Mouse (Mus musculus) hindlimb bud, embryonic 11.5 days (tissue): ENCODE measurements at regions not wholly inside any gene's neighbourhood (a gene's known extent, or its start where the extent isn't known, plus 50 kb on each side); places are given as distances from the start of the nearest gene placed in this dataset.

Source experiments
- DNase-seq: peaks from one replicate; pipeline ENCODE4 v3.0.0-alpha.2; 2012; ENCODE audit warnings: low read depth, low spot score; ENCODE audit errors: extremely low spot score

DNA sequence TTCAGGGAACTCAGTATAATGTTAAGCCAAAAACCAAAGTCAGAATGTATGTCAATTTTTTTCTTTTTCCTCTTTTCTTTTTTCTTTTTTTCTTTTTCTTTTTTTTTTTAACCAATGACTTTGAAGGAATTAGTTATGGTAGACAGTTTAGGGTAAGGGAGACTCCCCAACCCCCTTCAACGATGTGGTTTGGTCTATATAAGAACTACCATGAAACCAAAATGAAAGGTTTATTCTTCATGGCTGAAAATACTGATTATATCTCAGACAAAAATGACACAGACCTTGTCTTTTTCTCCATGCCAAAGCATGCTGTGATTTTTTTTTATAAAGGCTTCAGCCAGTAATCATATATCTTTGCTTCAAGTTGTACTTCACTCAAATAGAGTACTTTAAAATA is 526.7 kb downstream of the Ptprc start:
- no peak for DNase-seq

DNA sequence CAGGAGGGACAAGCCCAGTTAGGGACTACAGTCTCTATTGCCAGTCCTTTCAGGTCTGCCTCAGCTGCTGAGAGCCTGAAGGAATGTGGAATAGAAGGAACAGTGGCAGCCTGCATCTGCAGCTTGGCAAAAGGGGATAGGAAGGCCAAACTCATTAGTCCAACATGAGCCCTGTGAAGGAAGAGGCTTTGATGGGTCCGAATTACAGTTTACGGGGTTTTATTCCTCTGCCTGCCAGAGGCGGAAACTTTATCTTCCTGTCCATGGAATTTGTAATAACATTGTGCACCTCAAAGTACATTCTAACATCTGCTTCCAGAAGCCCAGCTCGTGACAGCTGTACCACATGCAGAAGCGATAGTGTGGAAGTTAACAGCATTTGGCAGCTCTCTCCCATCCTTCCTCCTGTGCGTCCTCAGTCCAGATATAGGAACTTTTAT is 530.9 kb downstream of the Ptprc start:
- no peak for DNase-seq

DNA sequence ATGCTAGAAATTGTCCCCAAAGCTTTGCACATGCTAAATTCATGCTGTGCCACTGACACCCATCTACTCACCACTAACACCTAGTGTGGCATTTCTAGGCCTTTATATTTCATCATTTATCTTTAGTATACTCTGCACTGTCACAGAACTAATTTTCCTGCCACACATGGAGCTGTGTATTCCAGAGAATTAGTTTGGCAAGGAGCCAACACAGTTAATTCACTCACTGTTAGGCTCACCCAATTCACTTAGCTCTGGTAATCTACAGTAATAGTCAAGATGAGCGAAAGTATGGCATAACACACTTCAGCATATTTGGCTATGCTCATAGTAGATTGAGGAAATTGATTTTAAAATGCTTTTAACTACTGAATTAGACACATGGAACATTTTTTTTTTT is 532.0 kb downstream of the Ptprc start:
- no peak for DNase-seq

DNA sequence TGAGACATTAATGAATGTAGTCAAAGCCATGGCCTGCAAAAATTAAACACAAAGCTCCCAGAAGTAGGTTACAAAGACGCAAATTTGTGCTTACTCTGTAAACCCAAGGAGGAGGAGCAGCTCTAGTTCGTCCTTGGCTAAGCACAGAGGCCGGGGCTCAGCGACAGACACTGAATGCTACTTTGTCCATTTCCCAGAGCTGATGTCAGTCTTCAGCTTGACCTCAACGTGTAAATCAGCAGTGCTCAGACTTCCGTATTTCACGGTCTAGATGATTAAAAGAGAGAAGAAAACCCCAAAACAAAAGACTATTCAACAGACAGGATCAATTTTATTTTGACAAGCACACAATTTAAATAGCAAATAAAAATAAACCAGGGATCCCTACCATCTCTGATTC is 534.7 kb downstream of the Ptprc start:
- no peak for DNase-seq

DNA sequence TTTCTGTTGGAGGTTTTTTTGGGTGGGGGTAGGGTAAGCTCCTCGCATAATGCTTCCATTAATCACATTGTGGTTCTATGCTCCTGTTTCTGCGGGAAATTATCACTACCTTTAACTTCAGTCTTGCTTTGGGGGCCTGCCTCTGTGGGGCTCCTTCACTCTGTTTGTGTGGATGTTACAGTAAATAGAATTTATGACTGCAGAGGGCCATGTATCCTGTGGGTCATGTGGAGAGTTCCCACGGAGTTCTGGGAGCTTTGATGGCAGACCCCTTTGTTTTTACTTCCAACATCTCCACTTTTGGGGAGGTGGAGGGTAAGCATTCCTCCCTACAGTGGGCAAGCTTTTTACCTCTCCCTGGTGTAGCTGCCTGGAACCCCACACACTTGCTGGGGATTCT is 538.6 kb downstream of the Ptprc start:
- DNase-seq: no peak

DNA sequence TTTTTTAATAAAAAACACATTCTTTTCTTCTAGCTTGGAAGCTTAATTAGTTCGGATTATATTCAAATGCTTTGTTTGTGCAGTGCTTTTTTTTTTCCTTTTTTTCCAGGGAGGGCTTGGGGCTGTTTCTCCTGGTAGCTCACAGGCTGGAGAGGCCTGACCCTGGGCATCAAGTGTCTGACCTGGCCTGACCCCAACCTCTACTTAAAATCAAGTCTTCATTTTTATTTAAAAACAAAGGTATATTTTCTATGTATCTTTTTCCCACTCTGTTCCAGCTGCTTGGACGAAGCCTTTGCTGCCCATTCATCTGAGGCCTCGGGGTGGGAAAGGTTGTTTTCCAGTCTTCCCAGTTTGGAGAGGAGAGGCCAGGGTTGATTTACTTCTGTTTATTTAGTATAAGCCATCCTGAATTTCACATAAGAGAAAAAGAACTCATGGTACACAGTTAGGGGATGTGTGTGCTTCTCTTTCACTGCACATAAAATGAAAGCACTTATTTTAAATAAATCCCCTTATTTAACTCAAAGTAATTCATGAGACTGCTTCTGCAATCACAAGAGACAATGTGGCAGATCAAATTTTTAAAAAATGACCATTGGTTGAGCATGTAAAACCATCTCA is 539.1 kb downstream of the Ptprc start:
- DNase-seq: no peak

DNA sequence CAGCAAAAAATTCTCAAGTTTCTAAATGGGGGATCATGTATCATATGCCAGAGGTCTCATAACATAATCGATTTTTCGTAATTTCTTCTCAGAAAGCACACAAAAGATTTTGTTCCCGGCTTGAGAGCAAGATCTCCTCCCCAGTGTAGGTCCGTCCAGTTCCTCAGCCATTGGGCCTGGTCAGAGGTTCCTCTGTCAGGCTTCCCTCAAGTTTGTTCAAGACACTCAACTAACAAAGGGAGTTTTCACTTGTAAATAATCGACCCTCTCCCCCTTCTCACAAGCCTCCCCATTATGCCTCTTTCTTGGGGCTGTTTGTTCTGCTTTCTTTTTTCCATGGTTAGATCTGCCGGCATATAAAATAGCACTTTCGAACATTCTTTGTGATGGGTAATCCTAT is 539.7 kb downstream of the Ptprc start:
- no peak for DNase-seq

DNA sequence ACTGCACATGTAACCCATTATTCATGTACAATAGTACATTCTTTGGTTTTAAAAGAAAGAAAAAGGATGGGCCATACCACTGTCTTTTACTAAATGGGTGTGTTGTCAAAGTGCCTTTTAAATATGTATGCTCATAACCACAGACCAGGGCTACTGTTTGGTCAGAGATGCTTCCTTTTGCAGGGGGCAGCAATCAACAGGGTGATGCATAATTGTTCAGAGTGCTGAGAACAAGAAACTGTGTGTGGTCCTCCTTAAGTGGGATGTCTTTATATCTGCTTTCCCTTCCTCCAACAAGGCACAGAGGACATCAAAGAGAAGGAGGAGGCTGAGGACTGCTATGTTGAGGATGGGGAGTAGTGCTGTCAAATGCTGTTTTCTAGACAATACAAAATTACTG is 544.0 kb downstream of the Ptprc start:
- no peak for DNase-seq

DNA sequence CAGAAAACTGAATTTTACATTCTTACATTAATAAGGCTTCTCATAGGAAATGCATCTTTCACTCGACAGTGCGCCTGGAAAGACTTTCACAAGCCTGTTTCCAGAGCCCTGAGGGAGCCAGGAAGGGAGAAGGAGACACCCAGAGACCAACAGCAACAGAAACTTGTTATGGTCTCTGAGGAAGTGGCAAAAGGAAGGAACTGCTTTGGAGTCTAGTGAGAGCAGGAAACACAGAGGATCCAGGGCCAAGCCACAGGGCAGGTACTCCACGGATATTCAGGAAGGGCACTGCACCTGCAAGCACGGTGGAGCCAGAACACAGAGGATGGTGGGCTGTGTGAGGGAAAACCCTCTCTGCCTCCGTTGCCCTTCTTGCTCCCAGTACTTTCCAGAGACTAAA is 554.8 kb downstream of the Ptprc start:
- no peak for DNase-seq

DNA sequence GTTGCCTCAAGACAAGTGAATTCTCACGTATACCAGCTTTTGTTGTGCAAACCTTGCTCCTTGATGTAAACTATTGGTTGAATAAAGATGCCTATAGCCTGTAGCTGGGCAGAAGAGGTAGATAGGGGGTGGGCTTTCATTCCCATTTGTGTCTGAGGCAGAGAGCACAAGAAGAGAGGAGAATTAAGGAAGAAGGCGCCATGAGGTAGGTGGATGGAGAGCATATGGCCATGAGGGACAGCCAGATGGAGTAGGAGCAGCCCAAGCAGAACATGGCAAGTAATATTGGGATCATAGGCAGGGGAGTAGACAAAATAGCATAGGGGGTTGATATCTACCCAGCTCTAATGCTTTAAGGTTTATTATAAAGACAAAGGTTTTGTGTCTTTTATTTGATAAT is 557.3 kb downstream of the Ptprc start:
- DNase-seq: no peak

DNA sequence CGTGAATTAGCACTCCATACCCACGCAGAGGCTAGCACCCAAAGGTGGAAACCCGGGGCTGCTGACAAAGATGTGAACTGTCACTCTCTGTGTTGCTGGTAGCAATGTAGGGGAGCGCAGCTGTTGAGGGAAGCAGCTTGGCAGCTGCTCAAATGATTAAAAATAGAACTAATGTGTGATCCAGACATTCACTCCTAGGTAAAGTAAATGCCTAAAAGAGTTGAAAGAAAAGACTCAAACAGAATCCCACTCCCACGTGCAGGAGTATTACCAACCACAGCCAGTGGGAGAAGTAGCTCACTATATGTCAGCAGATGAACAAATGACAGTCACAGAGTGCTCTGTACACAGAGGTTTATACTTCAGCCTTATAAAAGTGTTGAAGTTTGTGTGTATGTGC is 558.0 kb downstream of the Ptprc start:
- no peak for DNase-seq

DNA sequence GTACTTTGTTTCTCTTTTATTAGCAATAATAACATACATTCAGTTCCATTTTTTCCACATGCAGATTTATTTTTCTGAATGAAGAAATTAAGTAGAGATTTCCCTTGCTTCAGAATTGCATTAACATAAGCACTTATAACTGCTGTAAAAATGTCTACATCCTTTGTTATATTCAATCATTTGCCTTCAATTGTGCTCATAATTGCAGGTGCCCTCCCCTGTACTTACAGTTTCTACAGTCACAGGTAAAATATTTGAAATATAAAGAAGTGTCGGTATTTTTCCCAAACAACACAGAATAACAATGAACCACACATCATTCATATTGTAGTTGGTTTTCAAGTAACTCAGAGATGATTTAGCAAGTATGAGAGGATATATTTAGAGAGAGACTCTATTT is 568.8 kb downstream of the Ptprc start:
- no peak for DNase-seq

DNA sequence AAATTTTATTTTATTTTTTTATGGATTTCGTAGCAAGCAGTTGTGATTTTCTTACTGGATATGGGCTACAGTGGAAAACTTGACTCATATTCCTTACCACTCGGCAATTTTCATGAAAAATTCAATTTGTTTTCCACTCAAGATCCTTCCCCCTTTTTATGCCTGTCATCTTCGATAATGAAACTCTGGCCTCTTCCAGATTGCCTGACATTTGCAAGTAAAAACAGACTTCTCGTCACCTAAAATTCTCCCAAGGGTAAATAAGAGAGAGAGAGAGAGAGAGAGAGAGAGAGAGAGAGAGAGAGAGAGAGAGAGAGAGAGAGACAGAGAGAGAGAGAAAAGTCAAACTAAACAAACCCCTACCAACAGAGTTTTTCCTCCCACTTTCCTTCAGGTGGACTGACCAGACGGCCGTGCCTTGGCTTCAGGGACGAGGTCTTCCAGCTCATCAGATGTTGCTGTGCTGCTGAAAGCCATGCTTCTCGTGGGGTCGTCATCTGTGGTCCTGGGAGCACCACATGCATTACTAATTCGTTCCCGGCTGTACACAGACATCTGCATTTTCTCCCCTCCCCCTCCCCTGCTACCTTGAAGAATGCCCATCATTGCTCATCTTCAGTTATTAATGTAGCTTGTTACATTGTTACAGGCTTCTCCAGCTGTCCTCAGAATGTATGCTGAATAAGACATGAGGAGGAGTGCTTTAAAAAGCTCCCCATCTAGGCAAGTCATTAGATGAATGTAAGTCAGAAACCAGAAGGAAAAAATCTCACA is 569.4 kb downstream of the Ptprc start:
- DNase-seq: no peak

DNA sequence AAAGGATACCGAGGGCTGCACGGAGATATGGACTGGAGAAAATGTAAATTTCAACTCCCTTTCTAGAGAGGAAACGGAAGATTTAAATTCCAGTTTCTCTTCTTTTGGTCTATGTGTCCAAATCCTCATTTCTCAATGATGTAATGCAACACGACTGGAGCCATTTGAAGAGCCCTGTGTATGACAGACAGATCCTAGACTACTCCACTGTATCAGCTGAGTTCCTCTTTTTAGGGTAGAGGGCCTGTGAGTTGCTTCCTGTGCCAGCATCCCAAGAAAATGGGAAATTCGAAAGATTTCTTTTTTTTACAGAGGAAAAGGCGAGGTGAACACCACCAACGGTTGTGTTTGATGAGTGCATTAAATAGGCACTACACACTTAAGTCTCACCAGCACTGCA is 581.8 kb downstream of the Ptprc start:
- DNase-seq: no peak

DNA sequence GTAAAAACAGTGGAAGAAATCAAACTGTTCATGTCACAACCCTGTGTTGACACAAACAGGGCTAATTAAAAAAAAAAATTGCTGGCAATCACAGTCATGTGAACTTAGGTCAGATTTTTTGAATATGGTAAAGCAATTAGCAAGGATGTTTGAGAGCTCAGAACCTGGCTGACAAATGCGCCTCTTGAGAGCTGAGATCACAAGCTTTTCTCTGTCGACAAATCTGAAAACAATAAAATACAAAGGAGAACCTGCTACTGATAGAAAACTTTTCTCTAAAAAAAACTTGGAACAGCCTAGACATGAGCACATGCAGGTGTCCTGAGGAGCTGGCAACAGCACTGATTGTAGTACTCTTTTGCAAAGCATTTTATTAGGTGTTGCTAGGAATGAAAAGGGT is 583.6 kb downstream of the Ptprc start:
- DNase-seq: no peak

DNA sequence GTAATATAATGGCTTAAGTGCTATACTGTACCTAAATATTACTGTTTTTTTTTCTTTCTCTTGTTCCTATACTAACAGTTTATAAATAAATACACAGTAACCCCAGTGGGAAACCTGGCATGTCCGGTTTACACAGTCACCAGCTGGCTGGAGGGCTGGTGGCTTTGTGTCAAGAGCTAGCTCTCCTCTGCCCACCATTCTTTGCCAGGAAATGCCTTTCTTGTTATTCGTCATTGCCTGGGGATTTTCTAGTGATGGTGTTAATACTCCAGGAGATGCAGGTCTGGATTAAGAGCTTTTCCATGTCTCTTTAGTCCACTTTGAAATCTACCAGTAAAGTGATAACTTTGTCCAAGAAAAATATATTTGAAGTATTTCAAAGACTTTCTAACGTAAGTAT is 584.2 kb downstream of the Ptprc start:
- DNase-seq: no peak

DNA sequence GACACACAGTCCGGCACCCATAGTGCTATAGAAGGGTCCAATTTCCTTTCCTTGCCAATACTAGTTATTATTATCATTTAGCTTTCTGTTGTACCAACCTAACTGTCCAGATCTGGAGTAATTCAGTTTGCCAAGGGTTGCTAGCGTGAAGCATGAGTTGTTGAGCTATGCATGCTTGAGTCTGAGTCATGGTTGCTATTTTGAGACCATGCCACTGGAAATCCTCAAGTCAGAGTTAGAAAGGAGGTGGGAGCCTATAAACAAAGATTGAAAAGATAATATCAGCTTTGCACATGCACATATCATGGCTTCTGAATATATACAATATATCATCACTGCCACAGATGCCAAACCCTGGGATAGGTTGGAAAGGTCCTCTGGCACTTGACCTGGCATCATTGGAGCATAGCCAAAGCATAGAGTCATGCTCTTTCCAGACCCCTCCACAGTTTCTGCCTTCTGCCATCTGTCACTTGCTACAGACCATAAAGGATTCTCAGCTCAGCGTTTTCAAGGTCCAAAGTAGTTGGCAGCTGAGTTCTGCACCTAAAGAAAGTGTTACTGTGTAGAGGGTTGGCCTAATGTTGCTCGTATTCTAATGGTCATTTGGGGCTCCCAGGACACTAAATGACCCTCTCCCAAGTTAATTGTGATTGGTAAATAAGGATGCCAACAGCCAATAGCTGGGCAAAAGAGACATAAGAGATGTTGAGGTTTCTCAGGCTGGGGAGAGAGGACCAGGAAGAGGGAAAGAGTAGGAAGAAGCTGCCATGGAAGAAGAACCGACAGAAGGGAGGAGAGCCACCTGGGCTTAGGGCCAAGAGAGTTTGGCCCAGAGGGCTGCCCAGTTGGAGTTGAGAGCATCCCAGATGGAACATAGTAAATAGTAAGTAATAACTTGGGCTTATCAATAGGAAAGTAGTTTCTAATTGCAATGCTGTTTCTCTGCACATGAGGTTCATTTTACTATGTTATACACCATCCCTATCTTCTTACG is 586.9 kb downstream of the Ptprc start:
- DNase-seq: no peak

DNA sequence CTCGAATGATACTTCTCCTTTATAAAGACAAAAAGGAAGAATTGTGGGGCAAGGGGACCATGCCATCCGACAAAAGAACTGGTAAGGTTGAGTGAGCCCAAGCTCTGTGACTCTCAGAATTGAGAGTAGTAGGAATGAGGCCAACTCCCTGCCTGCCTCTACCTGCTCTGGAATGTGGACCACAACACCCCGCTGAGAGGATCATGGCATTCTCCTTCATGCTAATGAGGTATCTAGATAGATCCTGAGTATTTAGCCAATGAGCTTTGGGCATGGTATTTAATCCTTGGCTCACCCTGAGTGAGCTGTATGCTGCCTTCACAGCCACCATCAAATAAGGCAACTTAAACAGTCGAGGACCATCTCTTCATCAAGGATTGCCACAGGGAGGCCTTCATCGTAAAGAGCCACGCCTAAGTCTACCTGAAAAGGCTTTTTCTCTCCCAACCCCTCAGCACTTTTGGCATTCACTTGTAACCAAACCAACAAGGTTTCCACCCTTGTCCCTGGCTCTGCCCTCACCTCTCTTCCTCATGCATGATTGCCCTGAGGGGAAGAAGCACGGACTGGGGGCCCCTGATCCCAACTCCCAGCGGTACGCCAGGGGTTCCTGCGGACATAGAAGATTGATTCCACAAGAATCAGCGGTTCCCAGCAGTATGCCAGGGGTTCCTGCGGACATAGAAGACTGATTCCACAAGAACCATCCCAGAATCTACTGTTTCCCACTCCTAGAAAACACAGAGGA is 587.9 kb downstream of the Ptprc start:
- no peak for DNase-seq

DNA sequence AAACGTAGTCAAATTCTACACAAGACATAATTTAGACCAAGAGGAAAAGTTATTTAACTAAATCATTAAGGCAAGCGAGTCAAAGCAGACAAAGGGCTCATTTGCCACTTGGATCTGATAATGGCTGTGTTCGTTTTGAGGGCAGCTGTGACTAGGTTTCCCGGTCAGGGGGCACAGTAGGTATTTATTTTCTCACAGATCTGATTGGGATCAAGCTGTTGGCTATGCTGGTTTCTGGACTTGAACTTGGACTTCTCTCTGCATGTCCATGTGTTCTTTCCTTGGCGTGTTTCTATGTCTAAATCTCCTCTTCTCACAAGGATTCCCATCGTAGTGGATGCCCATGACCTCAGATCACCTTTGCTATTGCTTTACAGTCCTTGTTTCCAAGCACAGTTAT is 590.8 kb downstream of the Ptprc start:
- DNase-seq: no peak

DNA sequence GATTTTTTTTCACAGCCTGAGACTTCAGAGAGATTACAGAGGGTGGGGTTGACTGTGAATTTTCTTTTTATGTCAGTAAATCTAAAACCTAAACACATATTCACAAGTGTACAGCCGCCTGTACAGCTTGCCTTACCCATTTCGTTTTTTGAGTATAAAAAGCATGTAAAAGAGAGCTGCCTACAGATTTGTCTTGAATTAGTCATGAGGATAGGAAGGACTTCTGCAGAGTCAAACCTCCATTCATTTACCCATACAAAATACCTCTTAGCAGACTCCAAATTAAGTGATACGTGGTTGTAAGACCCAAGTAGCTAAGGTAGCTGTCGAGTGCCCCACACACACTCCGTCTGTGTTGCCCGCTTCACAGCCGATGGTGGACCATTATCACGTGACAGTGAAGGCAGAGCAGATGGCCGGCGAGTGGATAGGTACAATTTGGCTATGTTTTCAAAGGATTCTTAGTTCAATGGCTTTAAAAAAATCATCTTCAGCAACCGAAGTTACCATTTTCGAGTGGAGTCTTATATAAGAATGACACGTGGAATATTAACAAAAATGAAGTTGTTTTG is 591.3 kb downstream of the Ptprc start:
- no peak for DNase-seq

DNA sequence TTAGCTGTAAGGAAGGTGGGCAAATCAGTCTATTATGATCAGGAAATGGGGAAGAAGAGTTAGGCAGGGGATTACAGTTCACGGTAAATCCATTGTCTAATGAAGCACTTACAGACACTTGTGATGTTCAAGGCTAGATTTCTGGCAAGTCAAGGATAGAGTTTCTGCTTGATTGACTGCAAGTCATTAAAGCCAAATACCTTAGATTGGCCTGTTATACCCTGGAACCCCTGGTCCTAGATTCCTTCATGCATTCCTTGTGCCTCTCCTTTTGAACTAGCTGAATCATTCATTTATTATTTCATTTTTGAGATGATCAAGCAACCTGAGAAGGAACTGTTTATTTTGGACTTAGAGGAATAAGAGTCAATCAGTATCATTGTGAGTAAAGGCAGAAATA is 597.9 kb downstream of the Ptprc start:
- DNase-seq: no peak
